Mouse (Mus musculus): ENCODE data around the gene Msl3l2. TPM values are rescaled to one million over a fixed set of nuclear protein-coding genes. Genes with fewer than 3 reads are reported as not detected.

The Msl3l2 gene
- polyA plus RNA-seq, 1 experiment: 6.6 TPM

DNA sequence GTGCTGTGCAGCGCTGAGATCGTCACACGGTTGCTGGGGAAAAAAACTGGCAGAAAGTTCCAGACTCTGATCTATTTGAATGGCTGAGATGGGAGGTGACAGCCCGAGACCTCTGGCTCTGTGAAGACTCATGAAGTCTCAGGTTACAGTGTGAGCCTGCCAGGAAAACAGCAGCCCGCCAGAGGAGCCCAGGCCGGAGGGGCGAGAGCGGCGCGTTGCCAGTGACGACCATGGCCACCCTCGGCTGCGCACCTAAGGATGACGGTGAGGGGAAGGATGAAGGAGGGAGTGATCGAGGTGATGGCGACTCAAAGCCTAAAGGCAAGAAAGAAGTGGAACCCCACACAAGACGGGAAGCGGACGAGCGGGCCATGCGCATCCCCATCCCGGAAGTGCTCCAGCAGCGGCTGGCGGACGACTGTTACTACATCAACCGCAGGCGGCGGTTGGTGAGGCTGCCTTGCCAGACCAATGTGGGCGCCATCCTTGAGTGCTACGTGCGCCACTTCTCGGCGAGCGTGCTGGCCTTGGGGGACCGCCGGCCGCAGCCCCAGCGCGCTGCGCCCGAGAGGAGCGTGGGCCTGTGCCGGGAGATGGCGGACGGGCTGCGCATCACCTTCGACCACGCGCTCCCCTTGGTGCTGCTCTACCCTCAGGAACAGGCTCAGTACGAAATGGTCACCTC, 8.4 kb downstream of the Msl3l2 start:
- no peaks in the 10 kb centered on the region for H3K4me1 ChIP-seq (ENCODE audit: control insufficient read depth, insufficient read depth, low read length)
- TF ChIP-seq CTCF (IDR thresholded peaks at IDR 0.05; ENCODE audit: borderline replicate concordance, insufficient read depth, low read length) (no peak), POLR2A (IDR thresholded peaks at IDR 0.05; ENCODE audit: low read depth, low read length) (peak; percentile 73)
- H3K4me3 ChIP-seq (ENCODE audit: insufficient read depth, low read length): peak overlapping the region; percentile 59
- peak overlapping the region; percentile 41; the same call in 1 of the 2 replicates for H3K27ac ChIP-seq (ENCODE audit: insufficient read depth, low read length)

DNA sequence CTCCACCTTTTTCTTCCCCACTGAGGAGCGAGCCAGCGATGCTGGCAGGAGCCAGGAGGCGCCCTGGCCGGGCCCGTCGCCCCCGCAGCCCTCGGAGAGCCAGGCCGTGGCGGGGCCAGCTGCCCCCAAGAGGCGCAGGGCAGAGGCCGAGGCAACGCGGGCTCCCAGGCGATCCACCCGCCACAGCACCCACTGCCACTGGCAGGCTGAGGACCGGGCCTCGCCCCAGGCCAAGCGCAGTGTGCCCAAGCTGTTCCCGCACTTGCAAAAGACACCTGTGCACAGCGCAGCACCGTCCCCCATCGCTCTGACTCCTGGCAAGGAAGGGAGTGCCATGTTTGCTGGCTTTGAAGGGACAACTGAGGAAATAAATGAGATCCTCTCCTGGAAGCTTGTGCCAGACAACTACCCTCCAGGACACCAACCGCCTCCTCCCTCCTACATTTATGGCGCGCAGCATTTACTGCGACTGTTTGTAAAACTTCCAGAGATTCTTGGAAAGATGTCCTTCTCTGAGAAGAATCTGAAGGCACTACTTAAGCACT, 9.0 kb downstream of the Msl3l2 start:
- no peak overlapping the region for H3K27ac ChIP-seq (ENCODE audit: insufficient read depth, low read length)
- H3K4me1 ChIP-seq (ENCODE audit: control insufficient read depth, insufficient read depth, low read length): no peaks in the 10 kb centered on the region
- peak overlapping the region; percentile 59 for H3K4me3 ChIP-seq (ENCODE audit: insufficient read depth, low read length)
- TF ChIP-seq CTCF (IDR thresholded peaks at IDR 0.05; ENCODE audit: borderline replicate concordance, insufficient read depth, low read length): no peak
- TF ChIP-seq POLR2A (IDR thresholded peaks at IDR 0.05; ENCODE audit: low read depth, low read length): no peak

DNA sequence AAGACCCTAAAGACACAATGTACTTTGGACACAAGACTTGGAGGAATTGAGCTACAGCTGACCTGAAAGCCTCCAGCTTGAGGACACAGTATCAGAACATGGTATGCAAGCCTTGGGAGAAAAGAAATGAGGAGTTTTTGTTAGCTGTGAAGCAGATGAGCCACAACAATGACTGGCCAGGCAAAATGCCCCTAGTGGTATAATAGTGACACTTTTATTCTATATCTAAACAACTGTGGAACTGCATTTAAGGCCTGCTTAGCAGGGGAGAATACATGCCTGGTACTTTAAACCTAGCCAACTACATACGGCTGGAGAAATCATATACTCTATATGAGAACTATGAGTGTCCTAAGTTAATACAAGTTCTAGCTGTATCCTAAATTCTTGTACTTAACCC, 20.3 kb downstream of the Msl3l2 start:
- Histone ChIP-seq H3K4me3 (ENCODE audit: insufficient read depth, low read length) (no peak overlapping the region), H3K27ac (ENCODE audit: insufficient read depth, low read length) (no peak overlapping the region), H3K4me1 (ENCODE audit: control insufficient read depth, insufficient read depth, low read length) (no peaks in the 10 kb centered on the region)
- TF ChIP-seq CTCF (IDR thresholded peaks at IDR 0.05; ENCODE audit: borderline replicate concordance, insufficient read depth, low read length): no peak
- no peak for TF ChIP-seq POLR2A (IDR thresholded peaks at IDR 0.05; ENCODE audit: low read depth, low read length)

DNA sequence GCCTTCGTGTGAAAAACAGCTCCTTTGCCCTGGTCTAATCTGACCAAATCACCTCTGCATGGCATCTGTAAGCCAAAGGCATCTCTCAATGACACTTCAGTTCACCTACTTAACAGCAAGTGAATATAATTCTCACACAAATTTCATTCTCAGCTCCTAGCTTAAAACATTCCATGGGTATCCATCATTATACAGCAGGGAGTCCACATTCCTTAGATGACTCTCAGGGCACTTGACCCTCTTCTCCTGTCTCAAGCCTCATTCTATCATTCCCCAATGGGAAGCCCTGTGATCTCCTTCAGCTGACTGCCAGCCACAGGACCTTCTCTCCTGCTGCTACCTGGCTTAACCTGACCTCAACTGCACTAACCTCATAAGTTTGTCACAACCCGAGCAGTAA, 22.9 kb downstream of the Msl3l2 start:
- no peak overlapping the region for H3K27ac ChIP-seq (ENCODE audit: insufficient read depth, low read length)
- H3K4me1 ChIP-seq (ENCODE audit: control insufficient read depth, insufficient read depth, low read length): no peaks in the 10 kb centered on the region
- H3K4me3 ChIP-seq (ENCODE audit: insufficient read depth, low read length): no peak overlapping the region
- no peak for TF ChIP-seq POLR2A (IDR thresholded peaks at IDR 0.05; ENCODE audit: low read depth, low read length)
- TF ChIP-seq CTCF (IDR thresholded peaks at IDR 0.05; ENCODE audit: borderline replicate concordance, insufficient read depth, low read length): no peak

DNA sequence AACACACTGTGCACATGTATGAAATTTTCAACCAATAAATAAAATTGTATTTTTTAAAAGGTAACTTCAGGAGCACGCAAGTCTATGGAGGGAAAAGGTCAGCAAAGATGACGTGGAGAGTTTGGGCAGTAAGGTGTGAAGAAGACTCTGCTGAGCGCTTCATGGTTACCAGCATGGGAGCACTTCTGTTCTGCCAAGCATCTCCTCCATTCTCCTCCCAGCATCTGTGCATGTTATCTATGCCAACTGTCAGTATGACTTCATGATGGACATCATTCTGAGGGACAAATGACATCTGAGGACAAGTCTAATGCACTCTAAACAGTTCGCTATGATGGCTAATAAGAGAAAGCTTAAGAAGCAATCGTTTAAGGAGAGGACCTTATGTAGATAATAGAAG, 30.5 kb downstream of the Msl3l2 start:
- TF ChIP-seq CTCF (IDR thresholded peaks at IDR 0.05; ENCODE audit: borderline replicate concordance, insufficient read depth, low read length): no peak
- TF ChIP-seq POLR2A (IDR thresholded peaks at IDR 0.05; ENCODE audit: low read depth, low read length): no peak
- no peak overlapping the region for H3K4me3 ChIP-seq (ENCODE audit: insufficient read depth, low read length)
- H3K4me1 ChIP-seq (ENCODE audit: control insufficient read depth, insufficient read depth, low read length): no peaks in the 10 kb centered on the region
- no peak overlapping the region for H3K27ac ChIP-seq (ENCODE audit: insufficient read depth, low read length)

DNA sequence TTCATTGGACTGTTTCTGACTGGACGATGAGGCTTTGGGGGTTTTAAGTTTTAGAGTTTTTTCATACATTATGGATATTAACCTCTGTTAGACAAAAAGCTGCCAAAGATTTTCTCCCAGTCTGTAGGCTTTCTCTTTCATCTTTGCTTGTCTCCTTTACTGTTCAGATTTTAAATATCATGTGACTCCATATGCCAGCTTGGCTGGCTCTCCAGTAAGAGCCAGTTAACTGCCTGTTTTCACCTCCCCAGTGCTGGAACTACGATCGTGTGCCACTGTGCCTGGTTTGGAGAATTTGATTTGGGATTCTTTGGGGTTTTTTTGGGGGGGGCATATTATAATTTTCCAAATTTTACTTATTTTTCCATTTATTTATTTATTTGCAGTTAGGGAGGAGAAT, 42.2 kb downstream of the Msl3l2 start:
- TF ChIP-seq CTCF (IDR thresholded peaks at IDR 0.05; ENCODE audit: borderline replicate concordance, insufficient read depth, low read length) (no peak), POLR2A (IDR thresholded peaks at IDR 0.05; ENCODE audit: low read depth, low read length) (no peak)
- H3K4me3 ChIP-seq (ENCODE audit: insufficient read depth, low read length): no peak overlapping the region
- no peak overlapping the region for H3K27ac ChIP-seq (ENCODE audit: insufficient read depth, low read length)
- no peaks in the 10 kb centered on the region for H3K4me1 ChIP-seq (ENCODE audit: control insufficient read depth, insufficient read depth, low read length)

DNA sequence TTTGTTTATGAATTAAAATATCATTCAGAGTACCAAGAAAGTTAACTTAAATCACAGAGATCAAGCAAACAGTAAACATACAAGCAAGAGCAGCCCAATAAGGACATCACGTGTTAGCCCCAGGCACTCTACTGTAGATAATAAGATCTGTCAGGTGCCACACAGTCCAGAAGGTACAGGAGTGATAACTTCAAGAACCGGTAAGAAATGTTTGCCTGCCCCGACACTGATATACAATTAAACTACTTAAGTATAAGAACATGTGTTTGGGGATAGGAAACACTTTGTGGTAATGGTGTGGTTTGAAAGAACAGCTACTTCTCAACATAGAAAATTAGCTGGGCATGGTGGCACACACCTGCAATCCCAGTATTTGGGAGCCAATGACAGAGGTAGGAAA, 50.2 kb downstream of the Msl3l2 start:
- H3K27ac ChIP-seq (ENCODE audit: insufficient read depth, low read length): no peak overlapping the region
- TF ChIP-seq POLR2A (IDR thresholded peaks at IDR 0.05; ENCODE audit: low read depth, low read length) (no peak), CTCF (IDR thresholded peaks at IDR 0.05; ENCODE audit: borderline replicate concordance, insufficient read depth, low read length) (no peak)
- H3K4me3 ChIP-seq (ENCODE audit: insufficient read depth, low read length): no peak overlapping the region
- no peaks in the 10 kb centered on the region for H3K4me1 ChIP-seq (ENCODE audit: control insufficient read depth, insufficient read depth, low read length)

DNA sequence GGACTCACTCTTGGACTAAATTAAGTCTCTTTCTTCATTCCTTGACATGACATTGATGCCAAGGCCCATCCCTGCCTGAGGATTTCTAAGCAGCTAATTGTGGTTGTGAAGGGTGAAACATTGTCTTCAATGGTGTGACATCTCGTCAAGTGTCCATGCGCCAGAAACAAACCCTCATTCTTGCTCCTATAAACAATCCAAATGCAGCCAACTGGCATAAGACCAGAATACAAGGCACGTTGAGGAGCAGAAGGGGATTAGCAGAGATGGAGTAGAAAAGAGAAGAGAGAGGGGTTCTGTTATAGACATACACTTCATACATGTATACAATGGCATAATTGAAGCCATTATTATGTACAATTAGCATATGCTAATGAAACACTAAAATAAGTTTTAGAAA, 51.5 kb downstream of the Msl3l2 start:
- Histone ChIP-seq H3K4me3 (ENCODE audit: insufficient read depth, low read length) (no peak overlapping the region), H3K27ac (ENCODE audit: insufficient read depth, low read length) (no peak overlapping the region), H3K4me1 (ENCODE audit: control insufficient read depth, insufficient read depth, low read length) (peaks cover 2% of the 10 kb centered on the region; the same call in 1 of the 2 replicates)
- TF ChIP-seq POLR2A (IDR thresholded peaks at IDR 0.05; ENCODE audit: low read depth, low read length) (no peak), CTCF (IDR thresholded peaks at IDR 0.05; ENCODE audit: borderline replicate concordance, insufficient read depth, low read length) (no peak)

DNA sequence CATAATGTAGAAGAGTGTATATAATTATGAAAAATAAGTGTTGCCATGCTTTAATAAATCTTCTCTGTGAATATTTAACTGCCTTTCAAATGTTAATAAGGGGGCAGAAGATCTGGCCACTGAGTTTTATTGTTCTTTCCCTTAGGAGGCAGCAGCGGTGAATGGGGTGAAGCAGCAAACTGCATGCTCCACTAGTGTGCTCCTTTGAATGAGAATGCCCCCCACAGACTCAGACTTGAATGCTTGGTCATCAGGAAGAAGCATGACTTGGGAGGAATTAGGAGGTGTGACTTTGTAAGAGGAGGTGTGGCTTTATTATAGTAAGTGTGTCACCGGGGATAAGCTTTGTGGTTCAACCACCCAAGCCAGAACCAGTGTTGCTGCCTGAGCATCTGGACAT, 52.0 kb downstream of the Msl3l2 start:
- Histone ChIP-seq H3K4me3 (ENCODE audit: insufficient read depth, low read length) (no peak overlapping the region), H3K4me1 (ENCODE audit: control insufficient read depth, insufficient read depth, low read length) (peaks cover 2% of the 10 kb centered on the region; the same call in 1 of the 2 replicates), H3K27ac (ENCODE audit: insufficient read depth, low read length) (no peak overlapping the region)
- TF ChIP-seq CTCF (IDR thresholded peaks at IDR 0.05; ENCODE audit: borderline replicate concordance, insufficient read depth, low read length) (no peak), POLR2A (IDR thresholded peaks at IDR 0.05; ENCODE audit: low read depth, low read length) (no peak)

DNA sequence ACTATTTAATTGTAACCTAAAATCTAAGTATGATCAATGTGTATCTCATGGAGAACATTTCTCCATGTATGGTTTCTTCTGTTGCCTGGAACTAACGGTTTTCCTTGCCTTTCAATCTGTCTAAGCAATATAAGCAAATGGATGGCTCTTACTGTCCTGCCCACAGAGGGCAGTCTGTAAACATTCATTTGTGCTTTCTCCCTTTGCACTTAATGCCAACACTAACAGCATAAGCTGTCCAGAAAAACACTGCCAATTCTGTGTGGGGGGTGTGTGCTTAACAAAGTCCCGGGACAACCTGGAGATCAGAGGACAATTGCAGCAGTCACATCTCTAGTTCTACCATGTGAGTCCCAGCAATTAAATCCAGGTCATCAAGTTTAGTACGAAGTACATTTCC, 57.7 kb downstream of the Msl3l2 start:
- TF ChIP-seq POLR2A (IDR thresholded peaks at IDR 0.05; ENCODE audit: low read depth, low read length) (no peak), CTCF (IDR thresholded peaks at IDR 0.05; ENCODE audit: borderline replicate concordance, insufficient read depth, low read length) (no peak)
- Histone ChIP-seq H3K4me3 (ENCODE audit: insufficient read depth, low read length) (no peak overlapping the region), H3K27ac (ENCODE audit: insufficient read depth, low read length) (no peak overlapping the region), H3K4me1 (ENCODE audit: control insufficient read depth, insufficient read depth, low read length) (peaks cover 2% of the 10 kb centered on the region; the same call in 1 of the 2 replicates)

All from embryonic fibroblast, embryonic 13.5 days (primary cell).